Mouse (Mus musculus): Measurements from ENCODE around the gene Cdca7.

Cdca7 gene

GRCm38 (mm10) chr2:72475797-72476485 lies at the start of gene Cdca7:
TSS of gene Cdca7 (plus strand) at chr2:72476159.
- DNase-seq: peak; percentile 58 to 78

- no peak for DNase-seq
Observed at GRCm38 (mm10) chr2:72426776-72427175, 49.2 kb upstream of the Cdca7 start.

GRCm38 (mm10) chr2:72427288-72427687 lies 48.7 kb upstream of the Cdca7 start:
- DNase-seq: no peak

- DNase-seq: no peak
Observed at GRCm38 (mm10) chr2:72438941-72439533, 36.9 kb upstream of the Cdca7 start.

GRCm38 (mm10) chr2:72441010-72441409 lies 34.9 kb upstream of the Cdca7 start:
- no peak for DNase-seq

- DNase-seq: no peak
Observed at GRCm38 (mm10) chr2:72442825-72443224, 33.1 kb upstream of the Cdca7 start.

GRCm38 (mm10) chr2:72443960-72444359 lies 32.0 kb upstream of the Cdca7 start:
- DNase-seq: no peak

GRCm38 (mm10) chr2:72446106-72446505 lies 29.9 kb upstream of the Cdca7 start:
- DNase-seq: no peak

GRCm38 (mm10) chr2:72446615-72447014 lies 29.3 kb upstream of the Cdca7 start:
- DNase-seq: no peak

GRCm38 (mm10) chr2:72453563-72453962 lies 22.4 kb upstream of the Cdca7 start:
- no peak for DNase-seq

GRCm38 (mm10) chr2:72456189-72456588 lies 19.8 kb upstream of the Cdca7 start:
- no peak for DNase-seq

- no peak for DNase-seq
Observed at GRCm38 (mm10) chr2:72464376-72465014, 11.5 kb upstream of the Cdca7 start.

GRCm38 (mm10) chr2:72467604-72468003 lies 8.4 kb upstream of the Cdca7 start:
- no peak for DNase-seq

GRCm38 (mm10) chr2:72471415-72472070 lies 4.4 kb upstream of the Cdca7 start:
- no peak for DNase-seq

- DNase-seq: no peak
Observed at GRCm38 (mm10) chr2:72474531-72475287, 1.2 kb upstream of the Cdca7 start.

GRCm38 (mm10) chr2:72475423-72475796 lies 549 bp upstream of the Cdca7 start:
- no peak for DNase-seq

GRCm38 (mm10) chr2:72476486-72477211 lies 690 bp downstream of the Cdca7 start:
- DNase-seq: peak; percentile 16 to 26

- no peak for DNase-seq
Observed at GRCm38 (mm10) chr2:72477221-72477620, 1.3 kb downstream of the Cdca7 start.

- DNase-seq: no peak
Observed at GRCm38 (mm10) chr2:72478176-72478575, 2.2 kb downstream of the Cdca7 start.

GRCm38 (mm10) chr2:72478921-72479320 lies 3.0 kb downstream of the Cdca7 start:
- DNase-seq: no peak

- no peak for DNase-seq
Observed at GRCm38 (mm10) chr2:72479818-72480217, 3.9 kb downstream of the Cdca7 start.

GRCm38 (mm10) chr2:72491650-72492049 lies 15.7 kb downstream of the Cdca7 start:
- DNase-seq: no peak
